Mouse (Mus musculus) lung, embryonic 14.5 days (tissue): Measurements from ENCODE around the gene Nrde2. TPM values are rescaled to one million over a fixed set of nuclear protein-coding genes. Genes with fewer than 3 reads are reported as not detected.
A peak's percentile ranks its signal among the peaks of the same experiment; 100 is the strongest.

Experiments
- ATAC-seq: fragments of 200-750 bp; cut with Nextera tagmentation; 2 replicates; pipeline ENCODE4 v1.8.0; 2017; ENCODE audit warnings: mild to moderate bottlenecking, moderate TSS enrichment, moderate library complexity; ENCODE audit not compliant: insufficient read depth
- DNase-seq: peaks from one replicate; pipeline ENCODE4 v3.0.0-alpha.2; 2015
- H3K27ac ChIP-seq: fragments of 300-500 bp; sonication (generic); 2 replicates; pipeline ENCODE4 v1.5.1; 2014; ENCODE audit warnings: low read depth, mild to moderate bottlenecking, moderate library complexity
- H3K27me3 ChIP-seq: fragments of 300-500 bp; sonication (generic); 2 replicates; pipeline ENCODE4 v1.6.1; 2014; ENCODE audit warnings: low read length, control low read depth; ENCODE audit not compliant: insufficient read depth
- H3K36me3 ChIP-seq: fragments of 300-500 bp; sonication (generic); 2 replicates; pipeline ENCODE4 v1.6.1; 2014; ENCODE audit warnings: control low read depth; ENCODE audit not compliant: insufficient read depth
- H3K4me1 ChIP-seq: fragments of 300-500 bp; sonication (generic); 2 replicates; pipeline ENCODE4 v1.6.1; 2014; ENCODE audit warnings: antibody characterized with exemption, control low read depth; ENCODE audit not compliant: insufficient read depth
- H3K4me2 ChIP-seq: fragments of 300-500 bp; sonication (generic); 2 replicates; pipeline ENCODE4 v1.6.1; 2014; ENCODE audit warnings: mild to moderate bottlenecking
- H3K4me3 ChIP-seq: fragments of 300-500 bp; sonication (generic); 2 replicates; pipeline ENCODE4 v1.5.1; 2014; ENCODE audit warnings: low read depth, low read length
- H3K9ac ChIP-seq: fragments of 300-500 bp; sonication (generic); 2 replicates; pipeline ENCODE4 v1.6.1; 2014
- H3K9me3 ChIP-seq: fragments of 300-500 bp; sonication (generic); 2 replicates; pipeline ENCODE4 v1.6.1; 2016; ENCODE audit warnings: low read depth, low read length, control low read depth
- CTCF ChIP-seq: IDR thresholded peaks from 2 replicates; pipeline ENCODE4 v1.5.1; 2016; ENCODE audit warnings: antibody characterized with exemption, low read depth
- WGBS: fragments of 180-500 bp; shearing (Covaris S2); extraction: QIAGEN DNeasy Blood & Tissue Kit; methylation state at CpG from one replicate; pipeline ENCODE4 v1.1.7; 2014; 5-methylcytosine and 5-hydroxymethylcytosine counted together
- polyA plus RNA-seq: library from polyadenylated mRNA; unstranded; fragments of >200 nt; fragmentation: Nextera tagmentation; extraction: Ambion mirVana; gene quantifications from 2 replicates; pipeline ENCODE4 v1.2.1, GENCODE M21; 2014

The Nrde2 gene
- polyA plus RNA-seq, 1 experiment from 2014 or later = 14.5 TPM

- Histone ChIP-seq H3K4me2 (peak overlapping the region; percentile 89), H3K36me3 (peaks cover 36% of the 10 kb centered on the region), H3K4me3 (peak overlapping the region; percentile 98), H3K27ac (peak overlapping the region; percentile 89), H3K9me3 (no peaks in the 10 kb centered on the region), H3K27me3 (no peaks in the 10 kb centered on the region), H3K9ac (peak overlapping the region; percentile 91), H3K4me1 (0 out of 2 replicates have a peak, but pooled peaks cover 4% of the 10 kb centered on the region)
- no peak for TF ChIP-seq CTCF
- DNase-seq (peak; percentile 53), ATAC-seq (peak; percentile 11)
- WGBS = 6% methylated on average over 29 of the region's 29 CpGs
These were observed 41.4 kb upstream of the Nrde2 start for GRCm38 (mm10) chr12:100200645-100201362.

GRCm38 (mm10) chr12:100199891-100200644 lies 40.6 kb upstream of the Nrde2 start:
- Histone ChIP-seq H3K27ac (peak overlapping the region; percentile 89), H3K4me3 (peak overlapping the region; percentile 98), H3K9ac (peak overlapping the region; percentile 91), H3K36me3 (peaks cover 29% of the 10 kb centered on the region), H3K4me1 (0 out of 2 replicates have a peak, but pooled peaks cover 4% of the 10 kb centered on the region), H3K4me2 (peak overlapping the region; percentile 89), H3K9me3 (no peaks in the 10 kb centered on the region), H3K27me3 (no peaks in the 10 kb centered on the region)
- peak; percentile 70 for DNase-seq
- 0% methylated on average over 74 of the region's 86 CpGs for WGBS
- TF ChIP-seq CTCF = no peak
- peak; percentile 79 for ATAC-seq

DNA sequence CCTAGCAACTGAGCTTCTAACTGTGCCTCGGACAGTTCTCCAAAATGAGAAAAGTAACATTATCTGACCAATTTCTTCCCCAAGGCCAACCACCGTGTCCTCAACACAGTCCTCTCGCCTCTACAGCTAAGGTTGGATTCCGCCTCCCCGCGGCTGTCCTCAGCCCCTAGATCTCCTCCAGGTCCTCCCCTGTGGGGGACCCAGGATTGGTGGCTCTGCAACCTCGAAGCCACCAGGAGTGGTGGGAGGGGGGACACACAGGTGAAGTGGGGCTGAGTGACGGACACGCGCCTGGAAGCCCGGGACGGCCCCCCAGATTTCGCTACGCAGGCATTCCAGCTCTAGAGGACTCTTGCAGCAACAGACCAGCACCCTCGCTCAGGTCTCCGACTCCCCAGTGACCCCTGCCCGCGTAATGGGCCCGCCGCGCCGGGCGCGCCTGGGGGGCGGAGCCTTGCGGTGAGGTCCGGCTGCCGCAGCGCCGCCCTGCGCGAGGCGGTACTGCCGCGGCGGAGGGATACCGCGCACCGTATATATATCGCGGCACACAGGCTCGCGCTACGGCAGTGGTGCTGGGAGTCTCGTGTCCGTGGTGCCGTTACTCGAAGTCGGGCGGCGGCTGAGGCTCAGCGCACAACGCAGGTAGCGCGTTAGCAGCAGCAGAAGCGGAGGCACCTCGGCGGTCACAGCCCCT lies 39.7 kb upstream of the Nrde2 start, which contains the start of gene Calm1:
TSS of gene Calm1 (plus strand) at position 469 of the 694 bp plus-strand sequence.
- Histone ChIP-seq H3K36me3 (peaks cover 19% of the 10 kb centered on the region), H3K4me2 (peak within 1 kb of the TSS; percentile 89), H3K4me3 (peak within 1 kb of the TSS; percentile 98), H3K27me3 (no peaks in the 10 kb centered on the region), H3K27ac (peak within 1 kb of the TSS; percentile 89), H3K9ac (peak within 1 kb of the TSS; percentile 91), H3K9me3 (no peaks in the 10 kb centered on the region), H3K4me1 (0 out of 2 replicates have a peak, but pooled peaks cover 4% of the 10 kb centered on the region)
- WGBS = 1% methylated on average over 58 of the region's 58 CpGs
- TF ChIP-seq CTCF = peak; percentile 15; the same call in 1 of the 2 replicates
- DNase-seq (peak; percentile 97), ATAC-seq (peak; percentile 88)

GRCm38 (mm10) chr12:100196786-100197185 lies 37.3 kb upstream of the Nrde2 start:
- Histone ChIP-seq H3K4me1 (0 out of 2 replicates have a peak, but pooled peaks cover 4% of the 10 kb centered on the region), H3K4me2 (no peak overlapping the region), H3K27ac (no peak overlapping the region), H3K4me3 (no peak overlapping the region), H3K27me3 (no peaks in the 10 kb centered on the region), H3K9me3 (no peaks in the 10 kb centered on the region), H3K36me3 (no peaks in the 10 kb centered on the region), H3K9ac (no peak overlapping the region)
- 71% methylated on average over 7 of the region's 7 CpGs for WGBS
- TF ChIP-seq CTCF = no peak
- ATAC-seq (no peak), DNase-seq (no peak)

DNA sequence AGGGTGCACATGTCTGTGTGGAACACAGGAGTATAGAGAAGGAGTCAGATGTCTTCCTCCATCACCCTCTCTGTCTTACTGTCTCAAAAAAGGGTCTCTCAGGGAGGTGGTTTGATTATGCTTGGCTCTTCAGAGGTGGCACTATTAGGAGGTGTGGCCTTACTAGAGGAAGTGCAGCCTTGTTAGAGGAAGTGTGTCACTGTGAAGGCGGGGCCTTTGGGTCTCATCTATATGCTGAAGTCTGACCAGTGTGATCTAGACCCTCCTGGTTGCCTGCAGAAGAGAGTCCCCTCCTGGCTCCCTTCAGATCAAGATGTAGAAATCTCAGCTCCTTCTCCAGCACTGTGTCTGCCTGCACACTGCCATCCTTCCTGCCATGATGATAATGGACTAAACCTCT lies 34.7 kb upstream of the Nrde2 start:
- Histone ChIP-seq H3K27me3 (no peaks in the 10 kb centered on the region), H3K9me3 (no peaks in the 10 kb centered on the region), H3K4me3 (no peak overlapping the region), H3K36me3 (no peaks in the 10 kb centered on the region), H3K4me2 (no peak overlapping the region), H3K27ac (no peak overlapping the region), H3K9ac (no peak overlapping the region), H3K4me1 (no peaks in the 10 kb centered on the region)
- ATAC-seq (no peak), DNase-seq (no peak)
- WGBS = 91% methylated on average over 1 of the region's 1 CpGs
- no peak for TF ChIP-seq CTCF

GRCm38 (mm10) chr12:100190802-100191201 lies 31.3 kb upstream of the Nrde2 start:
- Histone ChIP-seq H3K27me3 (no peaks in the 10 kb centered on the region), H3K4me1 (peaks cover 6% of the 10 kb centered on the region; the same call in 1 of the 2 replicates), H3K36me3 (no peaks in the 10 kb centered on the region), H3K4me3 (no peak overlapping the region), H3K9me3 (no peaks in the 10 kb centered on the region), H3K27ac (no peak overlapping the region), H3K9ac (no peak overlapping the region), H3K4me2 (no peak overlapping the region)
- no peak for TF ChIP-seq CTCF
- DNase-seq (no peak), ATAC-seq (no peak)
- WGBS = 63% methylated on average over 6 of the region's 6 CpGs
